Mouse (Mus musculus): ENCODE results near the gene Vmac. TPM values are rescaled to one million over a fixed set of nuclear protein-coding genes. Genes with fewer than 3 reads are reported as not detected.

Gene Vmac
- polyA plus RNA-seq, 1 experiment from 2014 or later: 23.6 TPM

DNA sequence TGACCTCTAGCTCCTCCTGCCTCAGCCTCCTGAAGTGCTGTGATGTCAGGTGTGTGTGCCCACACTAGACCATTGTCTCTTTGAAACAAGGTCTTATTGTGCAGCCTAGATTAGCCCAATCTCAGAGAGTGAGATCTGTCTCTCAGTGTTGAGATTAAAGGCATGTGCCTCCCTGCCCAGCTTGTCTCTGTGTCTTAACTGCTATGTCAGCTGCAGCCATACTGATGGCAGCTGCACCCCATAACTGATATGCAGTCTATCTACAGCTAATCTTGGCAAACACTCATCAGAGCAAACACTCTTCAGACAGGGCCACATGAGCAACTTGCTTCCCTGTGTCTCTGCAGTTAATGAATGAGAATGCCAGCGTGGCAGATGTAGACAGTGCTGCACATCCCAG is 11.3 kb downstream of the Vmac start:
- 97% methylated on average over 1 of the region's 1 CpGs for WGBS
- H3K9ac ChIP-seq (ENCODE audit: low read depth, low read length): no peak overlapping the region
- H3K27me3 ChIP-seq (ENCODE audit: control insufficient read depth, insufficient read depth, low read length): no peaks in the 10 kb centered on the region
- H3K27ac ChIP-seq (ENCODE audit: low read depth, low read length): no peak overlapping the region
- no peak for ATAC-seq (ENCODE audit: low FRiP score, low TSS enrichment)
- H3K4me1 ChIP-seq (ENCODE audit: control insufficient read depth, insufficient read depth, low read length): no peaks in the 10 kb centered on the region
- H3K36me3 ChIP-seq (ENCODE audit: control insufficient read depth, insufficient read depth, low read length): peaks cover 99% of the 10 kb centered on the region
- H3K4me3 ChIP-seq (ENCODE audit: low read length): no peak overlapping the region
- no peaks in the 10 kb centered on the region for H3K9me3 ChIP-seq (ENCODE audit: control insufficient read depth, low read length)
- H3K4me2 ChIP-seq (replicated peaks; ENCODE audit: low read depth, low read length): no peak overlapping the region

DNA sequence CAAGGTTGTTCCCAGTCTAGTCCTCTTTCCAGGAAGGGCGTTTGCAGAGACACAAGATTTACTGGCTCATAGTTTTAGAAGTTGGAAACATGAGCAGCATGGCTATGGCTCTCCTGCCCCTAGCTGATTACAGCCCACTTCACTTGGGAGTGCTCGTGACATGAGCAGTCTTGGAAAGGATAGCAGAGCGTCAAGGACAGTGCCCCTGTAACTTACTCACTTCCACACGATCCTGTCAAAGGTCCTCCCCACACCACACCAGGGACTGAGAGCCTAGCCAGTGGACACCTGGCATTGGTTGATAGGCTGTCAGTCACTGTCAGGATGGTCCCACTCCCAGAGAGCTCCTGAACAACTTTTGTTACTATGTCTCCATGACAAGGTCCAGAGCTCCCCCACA is 14.8 kb downstream of the Vmac start:
- 70% methylated on average over 4 of the region's 4 CpGs for WGBS

DNA sequence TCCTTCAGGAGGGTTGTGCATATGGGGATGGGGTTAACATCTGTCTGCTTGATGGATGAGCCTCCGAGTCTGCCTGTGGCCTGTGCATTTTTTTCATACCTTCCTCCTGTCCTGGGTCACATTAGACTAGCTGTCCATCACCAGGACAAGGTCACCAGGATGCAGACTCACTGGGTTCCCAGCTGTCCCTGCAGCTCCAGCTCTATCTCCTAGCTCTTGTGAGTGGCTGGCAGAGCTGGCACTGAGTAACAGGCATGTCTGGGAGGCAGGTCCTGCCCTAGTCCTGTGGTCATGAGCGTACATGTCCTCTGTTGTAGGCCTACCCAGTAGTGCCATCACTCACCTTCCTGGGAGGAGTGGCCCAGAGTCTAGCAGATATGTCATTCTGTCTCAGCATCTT is 17.4 kb downstream of the Vmac start:
- H3K9ac ChIP-seq (ENCODE audit: low read depth, low read length): no peak overlapping the region
- H3K27ac ChIP-seq (ENCODE audit: low read depth, low read length): no peak overlapping the region
- H3K4me2 ChIP-seq (replicated peaks; ENCODE audit: low read depth, low read length): no peak overlapping the region
- no peaks in the 10 kb centered on the region for H3K9me3 ChIP-seq (ENCODE audit: control insufficient read depth, low read length)
- no peak overlapping the region for H3K4me3 ChIP-seq (ENCODE audit: low read length)
- no peaks in the 10 kb centered on the region for H3K27me3 ChIP-seq (ENCODE audit: control insufficient read depth, insufficient read depth, low read length)
- peaks cover 99% of the 10 kb centered on the region for H3K36me3 ChIP-seq (ENCODE audit: control insufficient read depth, insufficient read depth, low read length)
- WGBS: 69% methylated on average over 2 of the region's 2 CpGs
- no peaks in the 10 kb centered on the region for H3K4me1 ChIP-seq (ENCODE audit: control insufficient read depth, insufficient read depth, low read length)
- no peak for ATAC-seq (ENCODE audit: low FRiP score, low TSS enrichment)

More for the DNA sequence above, 14.8 kb downstream of the Vmac start:
- no peak overlapping the region for H3K4me3 ChIP-seq (ENCODE audit: low read length)
- no peak for ATAC-seq (ENCODE audit: low FRiP score, low TSS enrichment)
- H3K4me1 ChIP-seq (ENCODE audit: control insufficient read depth, insufficient read depth, low read length): no peaks in the 10 kb centered on the region
- no peak overlapping the region for H3K27ac ChIP-seq (ENCODE audit: low read depth, low read length)
- H3K4me2 ChIP-seq (replicated peaks; ENCODE audit: low read depth, low read length): no peak overlapping the region
- no peaks in the 10 kb centered on the region for H3K9me3 ChIP-seq (ENCODE audit: control insufficient read depth, low read length)
- peaks cover 99% of the 10 kb centered on the region for H3K36me3 ChIP-seq (ENCODE audit: control insufficient read depth, insufficient read depth, low read length)
- H3K9ac ChIP-seq (ENCODE audit: low read depth, low read length): no peak overlapping the region
- no peaks in the 10 kb centered on the region for H3K27me3 ChIP-seq (ENCODE audit: control insufficient read depth, insufficient read depth, low read length)

DNA sequence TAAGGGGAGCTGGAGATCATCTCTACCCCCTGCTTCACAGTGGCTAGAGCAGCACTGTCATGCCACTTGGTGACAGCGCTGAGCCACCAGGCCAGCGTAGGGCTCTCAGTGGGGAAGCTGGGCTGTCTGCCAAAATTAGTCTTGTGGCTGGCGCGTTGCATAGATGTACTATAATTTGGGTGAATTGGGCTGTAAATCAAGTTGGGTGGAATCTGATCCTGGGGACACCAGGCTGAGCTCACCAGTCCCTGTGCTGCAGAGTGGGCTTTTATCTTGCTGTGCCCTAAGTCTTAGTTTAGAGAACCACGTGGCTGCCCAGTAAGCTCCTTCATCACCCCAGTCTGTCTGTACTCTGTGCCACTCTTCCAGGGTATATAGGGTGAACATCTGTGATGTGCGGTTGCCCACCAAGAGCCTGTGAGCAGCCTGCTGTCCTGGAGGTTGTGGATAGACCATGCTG is 23.9 kb downstream of the Vmac start:
- H3K4me1 ChIP-seq (ENCODE audit: control insufficient read depth, insufficient read depth, low read length): no peaks in the 10 kb centered on the region
- H3K27ac ChIP-seq (ENCODE audit: low read depth, low read length): no peak overlapping the region
- H3K27me3 ChIP-seq (ENCODE audit: control insufficient read depth, insufficient read depth, low read length): no peaks in the 10 kb centered on the region
- H3K36me3 ChIP-seq (ENCODE audit: control insufficient read depth, insufficient read depth, low read length): peaks cover 85% of the 10 kb centered on the region
- WGBS: 58% methylated on average over 6 of the region's 6 CpGs
- H3K4me3 ChIP-seq (ENCODE audit: low read length): no peak overlapping the region
- no peaks in the 10 kb centered on the region for H3K9me3 ChIP-seq (ENCODE audit: control insufficient read depth, low read length)
- H3K4me2 ChIP-seq (replicated peaks; ENCODE audit: low read depth, low read length): no peak overlapping the region
- no peak overlapping the region for H3K9ac ChIP-seq (ENCODE audit: low read depth, low read length)
- no peak for ATAC-seq (ENCODE audit: low FRiP score, low TSS enrichment)

DNA sequence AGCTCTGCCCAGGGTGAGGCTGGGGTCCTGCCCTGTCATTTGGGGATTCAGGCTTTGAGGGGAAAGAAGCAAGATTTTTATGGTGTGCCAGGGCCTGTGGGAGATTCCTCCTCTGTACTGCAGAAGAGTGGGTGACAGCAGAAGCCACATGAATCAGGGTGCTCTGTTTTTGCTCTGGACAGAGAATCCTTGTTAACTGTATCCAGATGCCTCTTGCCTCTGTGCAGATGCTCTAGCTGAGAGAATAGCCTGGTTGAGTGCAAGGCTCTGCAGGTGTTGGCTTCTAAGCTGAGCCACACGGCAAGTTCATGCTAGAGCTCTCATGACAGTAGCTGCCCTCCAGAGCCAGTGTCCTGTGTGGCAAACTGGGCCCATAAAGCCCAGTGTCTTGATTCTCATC is 24.4 kb downstream of the Vmac start:
- Histone ChIP-seq H3K4me2 (replicated peaks; ENCODE audit: low read depth, low read length) (no peak overlapping the region), H3K4me1 (ENCODE audit: control insufficient read depth, insufficient read depth, low read length) (no peaks in the 10 kb centered on the region), H3K27me3 (ENCODE audit: control insufficient read depth, insufficient read depth, low read length) (no peaks in the 10 kb centered on the region), H3K27ac (ENCODE audit: low read depth, low read length) (no peak overlapping the region), H3K36me3 (ENCODE audit: control insufficient read depth, insufficient read depth, low read length) (peaks cover 85% of the 10 kb centered on the region), H3K9me3 (ENCODE audit: control insufficient read depth, low read length) (no peaks in the 10 kb centered on the region), H3K9ac (ENCODE audit: low read depth, low read length) (no peak overlapping the region), H3K4me3 (ENCODE audit: low read length) (no peak overlapping the region)
- ATAC-seq (ENCODE audit: low FRiP score, low TSS enrichment): no peak
- WGBS: 72% methylated on average over 1 of the region's 1 CpGs

DNA sequence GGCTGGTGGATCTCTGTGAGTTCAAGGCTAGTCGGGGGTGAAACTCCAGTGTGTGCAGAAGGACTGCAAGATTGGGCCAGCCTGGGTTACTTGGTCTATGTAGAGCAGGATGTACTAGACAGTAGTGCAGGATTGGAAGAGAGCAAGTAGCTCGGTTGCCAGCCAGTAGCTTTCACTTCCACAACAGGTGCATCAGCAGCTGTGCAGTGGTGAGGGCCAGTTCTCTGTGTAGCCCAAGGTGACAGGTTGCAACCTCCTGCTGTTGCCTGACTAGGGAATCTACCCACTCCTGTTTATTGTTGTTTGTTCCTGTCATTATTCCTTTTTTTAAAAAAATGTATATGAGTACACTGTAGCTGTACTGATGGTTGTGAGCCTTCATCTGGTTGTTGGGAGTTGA is 29.1 kb downstream of the Vmac start:
- Histone ChIP-seq H3K4me2 (replicated peaks; ENCODE audit: low read depth, low read length) (no peak overlapping the region), H3K4me3 (ENCODE audit: low read length) (no peak overlapping the region), H3K27ac (ENCODE audit: low read depth, low read length) (no peak overlapping the region), H3K4me1 (ENCODE audit: control insufficient read depth, insufficient read depth, low read length) (no peaks in the 10 kb centered on the region), H3K27me3 (ENCODE audit: control insufficient read depth, insufficient read depth, low read length) (no peaks in the 10 kb centered on the region), H3K9ac (ENCODE audit: low read depth, low read length) (no peak overlapping the region), H3K36me3 (ENCODE audit: control insufficient read depth, insufficient read depth, low read length) (peaks cover 81% of the 10 kb centered on the region), H3K9me3 (ENCODE audit: control insufficient read depth, low read length) (no peaks in the 10 kb centered on the region)
- ATAC-seq (ENCODE audit: low FRiP score, low TSS enrichment): no peak
- 100% methylated on average over 2 of the region's 2 CpGs for WGBS

DNA sequence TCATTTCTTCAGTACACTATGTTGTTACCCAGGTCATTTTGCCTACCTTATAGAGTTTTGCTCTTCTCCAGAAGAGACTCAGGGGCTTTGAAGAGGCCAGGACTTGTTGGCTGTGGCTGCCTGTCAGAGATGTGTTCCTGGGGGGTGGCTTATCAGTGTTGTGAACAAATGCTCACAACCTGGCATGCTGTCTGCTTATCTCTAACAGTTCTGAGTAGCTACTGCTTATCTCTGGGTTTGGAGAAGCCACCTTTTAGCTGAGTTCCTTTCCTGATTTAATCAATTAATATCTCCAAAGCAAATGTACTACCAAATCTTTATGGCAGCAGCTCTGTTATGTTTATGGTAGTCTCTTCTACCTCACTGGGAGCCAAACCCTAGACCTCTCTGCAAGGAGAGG is 29.8 kb downstream of the Vmac start:
- H3K4me2 ChIP-seq (replicated peaks; ENCODE audit: low read depth, low read length): no peak overlapping the region
- no peaks in the 10 kb centered on the region for H3K9me3 ChIP-seq (ENCODE audit: control insufficient read depth, low read length)
- no peak overlapping the region for H3K9ac ChIP-seq (ENCODE audit: low read depth, low read length)
- H3K36me3 ChIP-seq (ENCODE audit: control insufficient read depth, insufficient read depth, low read length): peaks cover 75% of the 10 kb centered on the region
- H3K4me3 ChIP-seq (ENCODE audit: low read length): no peak overlapping the region
- ATAC-seq (ENCODE audit: low FRiP score, low TSS enrichment): no peak
- no peaks in the 10 kb centered on the region for H3K27me3 ChIP-seq (ENCODE audit: control insufficient read depth, insufficient read depth, low read length)
- H3K4me1 ChIP-seq (ENCODE audit: control insufficient read depth, insufficient read depth, low read length): no peaks in the 10 kb centered on the region
- H3K27ac ChIP-seq (ENCODE audit: low read depth, low read length): no peak overlapping the region

DNA sequence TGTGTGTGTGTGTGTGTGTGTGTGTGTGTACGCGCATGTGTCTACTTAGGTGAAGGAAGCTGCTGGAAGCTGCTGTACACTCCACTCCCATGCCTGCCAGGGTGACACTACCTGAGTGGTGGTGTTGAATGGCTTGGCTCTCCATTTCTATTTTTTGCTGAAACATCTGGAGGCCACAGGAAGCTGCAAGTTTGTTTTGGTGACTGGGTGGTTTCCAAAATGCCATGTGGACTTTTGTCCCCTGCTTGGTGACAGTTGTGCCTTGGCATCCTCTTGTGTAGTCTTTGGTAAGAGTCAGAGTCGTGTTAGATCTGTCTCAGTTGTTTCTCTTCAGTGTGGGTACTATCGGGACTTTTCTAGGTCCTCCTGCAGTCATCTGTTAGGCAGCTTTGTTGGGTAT is 31.0 kb downstream of the Vmac start:
- 92% methylated on average over 4 of the region's 4 CpGs for WGBS
- Histone ChIP-seq H3K36me3 (ENCODE audit: control insufficient read depth, insufficient read depth, low read length) (peaks cover 74% of the 10 kb centered on the region), H3K4me1 (ENCODE audit: control insufficient read depth, insufficient read depth, low read length) (no peaks in the 10 kb centered on the region), H3K27me3 (ENCODE audit: control insufficient read depth, insufficient read depth, low read length) (no peaks in the 10 kb centered on the region), H3K9ac (ENCODE audit: low read depth, low read length) (no peak overlapping the region), H3K4me2 (replicated peaks; ENCODE audit: low read depth, low read length) (no peak overlapping the region), H3K4me3 (ENCODE audit: low read length) (no peak overlapping the region), H3K27ac (ENCODE audit: low read depth, low read length) (no peak overlapping the region), H3K9me3 (ENCODE audit: control insufficient read depth, low read length) (no peaks in the 10 kb centered on the region)
- no peak for ATAC-seq (ENCODE audit: low FRiP score, low TSS enrichment)

DNA sequence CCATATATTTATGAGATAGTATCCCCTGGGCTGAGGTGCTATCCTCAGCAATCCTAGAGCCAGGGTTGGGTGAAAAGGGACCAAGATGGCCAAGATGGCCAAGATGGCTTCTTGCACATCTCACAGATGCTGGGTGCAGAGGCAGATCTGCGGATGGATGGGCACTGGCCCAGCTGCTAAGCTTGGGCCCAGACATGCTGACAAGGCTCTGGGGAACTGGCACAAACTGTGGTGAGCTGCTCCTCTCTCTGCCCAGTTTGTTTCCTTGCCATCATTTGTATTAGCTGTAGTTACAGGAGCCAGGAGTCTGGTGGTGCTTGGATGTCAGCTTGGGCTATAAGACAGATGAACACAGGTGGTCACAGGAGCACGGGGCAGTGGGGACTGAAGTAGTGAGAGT is 33.2 kb downstream of the Vmac start:
- Histone ChIP-seq H3K27ac (ENCODE audit: low read depth, low read length) (no peak overlapping the region), H3K27me3 (ENCODE audit: control insufficient read depth, insufficient read depth, low read length) (no peaks in the 10 kb centered on the region), H3K4me2 (replicated peaks; ENCODE audit: low read depth, low read length) (no peak overlapping the region), H3K9ac (ENCODE audit: low read depth, low read length) (no peak overlapping the region), H3K4me3 (ENCODE audit: low read length) (no peak overlapping the region), H3K36me3 (ENCODE audit: control insufficient read depth, insufficient read depth, low read length) (peaks cover 74% of the 10 kb centered on the region), H3K4me1 (ENCODE audit: control insufficient read depth, insufficient read depth, low read length) (no peaks in the 10 kb centered on the region), H3K9me3 (ENCODE audit: control insufficient read depth, low read length) (no peaks in the 10 kb centered on the region)
- ATAC-seq (ENCODE audit: low FRiP score, low TSS enrichment): no peak
- 93% methylated on average over 2 of the region's 2 CpGs for WGBS
